Mouse (Mus musculus) ES-Bruce4 (cell line): ENCODE measurements at regions not wholly inside any gene's neighbourhood (a gene's known extent, or its start where the extent isn't known, plus 50 kb on each side); places are given as distances from the start of the nearest gene placed in this dataset.

Source experiments
- CTCF ChIP-seq: IDR thresholded peaks from one replicate; pipeline ENCODE4 v1.8.1; 2011; ENCODE audit warnings: low read depth, low read length
- POLR2A ChIP-seq: IDR thresholded peaks from one replicate; pipeline ENCODE4 v1.8.1; 2011; ENCODE audit warnings: low read length; ENCODE audit not compliant: insufficient read depth

DNA sequence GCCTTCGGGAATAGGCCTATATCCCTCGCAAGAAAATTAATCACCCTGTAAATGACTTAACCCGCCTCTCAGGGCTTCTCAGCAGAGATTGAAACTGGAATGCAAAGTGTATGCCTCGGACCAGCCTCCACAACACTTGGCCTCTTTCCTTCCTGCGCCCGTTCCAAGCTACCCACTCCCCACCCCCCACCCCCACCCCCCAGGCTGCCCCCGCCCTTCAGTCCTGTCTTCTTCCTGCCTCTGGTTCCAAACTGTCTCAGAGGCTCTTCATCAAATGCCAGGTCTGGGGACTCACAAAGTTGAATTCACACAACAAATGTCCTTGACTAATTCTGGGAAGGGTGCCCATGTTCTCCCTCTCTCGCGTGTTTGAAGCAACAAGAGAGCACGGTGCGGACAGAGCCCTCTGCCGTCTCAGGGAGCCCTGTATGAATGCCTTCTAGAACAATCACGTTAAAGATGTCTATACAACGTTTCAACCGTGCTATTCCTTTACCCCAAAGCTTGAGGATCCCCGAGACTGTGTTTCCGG, 505.3 kb downstream of the Vrk1 start:
- no peak for TF ChIP-seq CTCF
- no peak for TF ChIP-seq POLR2A
